Mouse (Mus musculus) thymus, adult 2 months (tissue): ENCODE data around the gene Foxf1. TPM values are rescaled to one million over a fixed set of nuclear protein-coding genes. Genes with fewer than 3 reads are reported as not detected.
A peak's percentile ranks its signal among the peaks of the same experiment; 100 is the strongest.

Source experiments
- DNase-seq: peaks from one replicate; pipeline ENCODE4 v3.0.0; 2021
- H3K27ac ChIP-seq: fragments of 200-500 bp; 2 replicates; pipeline ENCODE4 v1.5.1; 2012; ENCODE audit warnings: low read length, control low read depth; ENCODE audit not compliant: control insufficient read depth, insufficient read depth
- H3K27me3 ChIP-seq: fragments of 200-500 bp; 2 replicates; pipeline ENCODE4 v1.6.1; 2012; ENCODE audit warnings: mild to moderate bottlenecking, low read length, moderate library complexity, mixed read lengths; ENCODE audit not compliant: control insufficient read depth, insufficient read depth
- H3K36me3 ChIP-seq: fragments of 200-500 bp; 2 replicates; pipeline ENCODE4 v1.6.1; 2012; ENCODE audit warnings: mild to moderate bottlenecking, low read length, moderate library complexity; ENCODE audit not compliant: control insufficient read depth, insufficient read depth
- H3K4me1 ChIP-seq: fragments of 200-500 bp; replicated peaks from 2 replicates; pipeline ENCODE4 v1.6.1; 2012; ENCODE audit warnings: low read length; ENCODE audit not compliant: control insufficient read depth, insufficient read depth
- H3K4me3 ChIP-seq: fragments of 200-500 bp; 2 replicates; pipeline ENCODE4 v1.5.1; 2012; ENCODE audit warnings: mild to moderate bottlenecking, low read length, control low read depth, moderate library complexity; ENCODE audit not compliant: control insufficient read depth, insufficient read depth
- CTCF ChIP-seq: fragments of 200-500 bp; IDR thresholded peaks from 2 replicates; pipeline ENCODE4 v1.5.1; 2012; ENCODE audit warnings: mild to moderate bottlenecking, control low read depth, low read length, moderate library complexity, borderline replicate concordance; ENCODE audit not compliant: control insufficient read depth, poor library complexity, insufficient read depth; ENCODE audit errors: extremely low read depth
- POLR2A ChIP-seq: fragments of 200-500 bp; IDR thresholded peaks from 2 replicates; pipeline ENCODE4 v1.6.1; 2012; ENCODE audit warnings: mild to moderate bottlenecking, low read length, control low read depth, moderate library complexity; ENCODE audit not compliant: control insufficient read depth, poor library complexity, insufficient read depth; ENCODE audit errors: extremely low read depth
- WGBS: fragments of 180-500 bp; shearing (Covaris S2); methylation state at CpG from one replicate; pipeline ENCODE4 v1.1.7; 2018; 5-methylcytosine and 5-hydroxymethylcytosine counted together
- polyA plus RNA-seq: library from polyadenylated mRNA; depleted of rRNA; stranded (reverse); fragments of >200 nt; gene quantifications from 2 replicates; pipeline ENCODE4 v1.2.3, GENCODE M21; 2012

Foxf1 gene
- polyA plus RNA-seq, 1 experiment, result 0.94 TPM

DNA sequence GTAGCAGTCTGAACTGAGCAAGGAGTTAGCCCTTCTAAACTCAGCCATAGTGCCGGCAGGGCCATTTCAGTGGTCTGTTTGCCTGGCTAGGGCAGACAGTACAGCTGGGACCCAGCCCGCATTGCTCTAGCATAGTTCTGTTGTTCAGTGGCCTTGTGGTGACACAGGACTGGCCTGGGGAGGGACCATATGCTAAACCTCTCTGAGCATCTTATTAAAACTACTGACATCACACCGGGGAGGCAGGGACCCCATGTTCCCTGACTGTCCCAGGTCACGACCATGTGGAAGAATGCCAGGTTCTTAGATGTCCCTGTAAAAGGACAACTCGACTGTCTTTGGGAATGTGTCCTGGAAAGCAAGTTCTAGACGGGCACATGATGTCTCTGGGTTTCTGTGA lies 8.0 kb downstream of the Foxf1 start:
- 33% methylated on average over 6 of the region's 6 CpGs for WGBS
- H3K36me3 ChIP-seq, result no peaks in the 10 kb centered on the region
- no peak overlapping the region for H3K4me3 ChIP-seq
- H3K4me1 ChIP-seq, result no peaks in the 10 kb centered on the region
- no peak for DNase-seq
- peaks cover 18% of the 10 kb centered on the region for H3K27me3 ChIP-seq
- no peak overlapping the region for H3K27ac ChIP-seq
- no peak for TF ChIP-seq CTCF
- TF ChIP-seq POLR2A, result no peak

DNA sequence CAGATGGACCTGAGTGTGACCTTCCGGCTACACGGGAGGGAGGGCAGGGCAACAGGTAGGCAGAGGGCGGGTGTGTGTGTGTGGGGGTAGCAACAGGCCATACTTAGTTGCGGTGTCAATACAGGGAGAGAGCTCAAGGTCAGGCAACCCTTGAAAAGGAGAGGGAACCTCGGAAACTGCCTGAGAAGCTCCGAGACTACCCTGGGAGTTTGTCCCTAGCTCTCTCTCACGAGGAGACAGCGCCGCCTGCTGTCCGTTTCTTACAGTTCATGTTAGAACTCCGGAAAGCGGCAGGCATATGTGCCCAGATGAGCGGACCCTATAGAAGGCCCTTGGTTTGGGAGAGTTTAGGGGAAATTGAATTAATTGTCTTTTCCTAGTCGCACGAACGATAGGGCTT lies 8.4 kb downstream of the Foxf1 start:
- 4% methylated on average over 16 of the region's 16 CpGs for WGBS
- H3K4me3 ChIP-seq, result no peak overlapping the region
- no peaks in the 10 kb centered on the region for H3K4me1 ChIP-seq
- 0 out of 2 replicates have a peak, but pooled peaks have one; percentile 26 for TF ChIP-seq POLR2A
- TF ChIP-seq CTCF, result peak; percentile 86; the same call in 1 of the 2 replicates
- DNase-seq, result peak; percentile 80
- H3K36me3 ChIP-seq, result no peaks in the 10 kb centered on the region
- no peak overlapping the region for H3K27ac ChIP-seq
- H3K27me3 ChIP-seq, result peaks cover 18% of the 10 kb centered on the region

DNA sequence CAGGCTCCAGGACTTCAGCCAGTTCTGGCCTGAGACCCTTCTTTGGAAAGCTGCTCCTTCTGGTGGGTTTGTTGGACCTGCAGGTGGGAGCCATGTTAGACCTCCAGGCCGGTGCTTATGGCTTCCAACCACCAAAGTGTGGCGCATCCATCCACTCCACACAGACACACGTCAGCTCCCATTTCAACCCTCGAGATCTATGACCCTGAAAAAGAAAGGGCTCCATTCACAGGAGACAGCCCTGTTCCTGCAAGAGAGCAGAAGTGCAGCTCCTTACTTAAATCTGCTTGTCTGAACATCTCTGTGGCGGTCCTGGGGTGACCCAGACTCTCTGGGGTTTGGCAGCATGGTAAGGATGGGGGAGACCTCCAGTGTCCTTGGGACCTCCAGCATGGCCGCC lies 9.3 kb downstream of the Foxf1 start:
- no peak overlapping the region for H3K27ac ChIP-seq
- DNase-seq, result no peak
- WGBS, result 69% methylated on average over 6 of the region's 6 CpGs
- no peak for TF ChIP-seq POLR2A
- TF ChIP-seq CTCF, result no peak
- H3K4me3 ChIP-seq, result no peak overlapping the region
- peaks cover 15% of the 10 kb centered on the region for H3K27me3 ChIP-seq
- no peaks in the 10 kb centered on the region for H3K4me1 ChIP-seq
- H3K36me3 ChIP-seq, result peaks cover 2% of the 10 kb centered on the region; the same call in 1 of the 2 replicates

DNA sequence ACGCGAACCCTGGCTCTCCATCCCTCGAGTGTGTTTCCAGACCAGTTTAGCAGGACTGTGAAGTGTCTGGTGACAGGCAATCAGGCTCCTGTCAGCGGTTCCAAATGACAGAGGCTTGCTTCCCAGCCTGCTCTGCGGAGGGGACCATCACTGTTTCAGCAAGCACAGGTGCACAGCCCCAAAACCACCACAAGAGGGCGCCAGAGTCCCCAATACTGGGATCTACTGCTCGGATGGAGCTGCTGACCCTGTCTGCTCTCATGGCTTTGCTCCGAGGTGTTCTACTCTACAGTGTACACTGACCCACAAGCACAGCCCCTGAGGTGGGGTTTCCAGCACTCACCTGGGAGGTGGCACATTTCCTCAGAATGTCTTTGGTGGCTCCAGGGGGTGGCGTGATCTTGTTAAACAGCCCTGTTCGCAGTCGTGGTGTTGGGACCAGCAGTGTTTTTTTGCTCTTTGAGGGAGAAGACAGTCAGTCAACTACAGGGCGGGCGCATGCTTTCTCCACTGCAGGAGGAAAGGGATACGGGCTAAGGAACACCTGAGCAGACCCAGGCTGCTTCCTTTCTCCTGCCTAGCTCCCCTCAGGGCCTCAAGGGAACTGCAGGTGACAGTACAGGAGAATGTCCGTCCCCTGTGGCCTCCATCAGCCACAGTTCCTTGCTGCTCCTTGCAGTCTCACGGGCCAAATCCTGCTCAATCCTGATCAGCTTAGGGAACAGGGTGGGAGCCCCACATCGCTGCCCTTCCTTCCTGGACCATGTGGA lies 20.0 kb downstream of the Foxf1 start:
- no peaks in the 10 kb centered on the region for H3K27me3 ChIP-seq
- DNase-seq, result peak; percentile 78
- TF ChIP-seq CTCF (peak; percentile 96), POLR2A (no peak)
- peaks cover 6% of the 10 kb centered on the region; the same call in 1 of the 2 replicates for H3K4me1 ChIP-seq
- no peak overlapping the region for H3K27ac ChIP-seq
- no peak overlapping the region for H3K4me3 ChIP-seq
- H3K36me3 ChIP-seq, result peaks cover 8% of the 10 kb centered on the region
- 68% methylated on average over 17 of the region's 17 CpGs for WGBS

DNA sequence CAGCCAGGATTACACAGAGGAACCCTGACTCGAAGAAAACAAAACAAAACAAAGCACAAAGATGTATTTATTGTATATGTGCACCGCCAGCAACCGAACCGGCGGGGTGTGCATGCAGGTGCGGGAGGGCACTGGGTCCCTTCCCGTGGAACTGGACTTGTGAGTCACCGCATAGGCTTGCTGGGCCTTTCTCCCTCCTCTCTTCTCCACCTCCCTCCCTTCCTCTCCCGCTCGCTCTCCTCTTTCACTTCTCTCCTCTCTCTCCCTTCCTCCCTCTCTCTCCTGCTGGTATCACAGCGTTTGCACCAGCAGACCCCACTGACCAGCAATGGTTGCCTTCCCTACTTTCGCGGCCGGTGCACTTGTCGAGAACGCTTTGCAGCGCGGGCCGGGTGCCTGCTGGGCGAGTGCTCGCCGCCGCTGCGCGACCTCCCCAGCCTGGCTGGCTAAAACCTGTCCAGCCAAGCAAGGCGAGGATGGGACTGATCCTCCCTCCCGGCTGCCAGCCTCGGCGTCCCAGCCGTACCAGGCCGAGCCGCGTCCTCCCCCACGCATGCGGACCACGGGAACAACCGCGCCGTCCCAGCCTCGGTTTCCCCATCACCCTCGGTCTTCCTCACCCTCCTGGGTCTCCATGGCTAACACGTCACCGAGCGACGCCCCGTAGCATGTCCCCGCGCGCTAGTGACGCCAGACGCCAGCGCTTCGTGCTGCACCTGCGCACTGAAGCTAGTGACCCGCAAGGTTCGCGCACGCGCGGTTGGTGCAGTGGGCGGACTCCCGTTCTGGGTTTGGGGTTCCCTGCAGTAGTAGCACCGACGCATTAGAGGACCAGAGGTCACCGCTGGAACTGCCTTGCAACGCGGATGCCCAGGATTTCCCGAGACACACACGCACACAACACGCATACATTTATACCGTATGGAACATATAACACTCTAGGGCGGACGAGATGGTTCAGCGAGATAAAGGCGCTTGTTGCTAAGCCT lies 23.8 kb downstream of the Foxf1 start, which contains the start of gene Mthfsd:
Mthfsd (minus strand) TSS at position 725 of the 989 bp plus-strand sequence.
- peaks cover 6% of the 10 kb centered on the region; the same call in 1 of the 2 replicates for H3K4me1 ChIP-seq
- DNase-seq, result peak; percentile 98
- no peak within 1 kb of the TSS for H3K27ac ChIP-seq
- 2% methylated on average over 75 of the region's 75 CpGs for WGBS
- peak; percentile 75; the same call in 1 of the 2 replicates for TF ChIP-seq POLR2A
- TF ChIP-seq CTCF, result no peak
- no peaks in the 10 kb centered on the region for H3K36me3 ChIP-seq
- peak within 1 kb of the TSS; percentile 69 for H3K4me3 ChIP-seq
- no peaks in the 10 kb centered on the region; the same call in 1 of the 2 replicates for H3K27me3 ChIP-seq

DNA sequence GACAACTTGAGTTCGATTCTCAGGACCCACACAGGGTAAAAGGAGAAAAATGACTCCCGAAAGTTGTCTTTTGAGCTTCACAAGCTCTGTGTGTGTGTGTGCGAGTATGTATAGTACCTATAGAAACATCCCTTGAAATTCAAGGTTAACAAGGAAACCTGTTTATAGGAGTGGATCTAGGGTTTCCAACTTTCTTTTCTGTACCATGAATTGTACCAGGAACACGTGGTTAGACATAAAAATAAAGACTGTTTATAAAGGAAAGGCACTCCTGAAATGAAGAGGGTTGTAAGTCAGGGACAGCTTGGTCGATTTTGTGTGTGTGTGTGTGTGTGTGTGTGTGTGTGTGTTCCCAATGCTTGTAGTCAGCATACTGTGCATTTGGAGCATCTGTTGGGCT lies 24.5 kb downstream of the Foxf1 start:
- TF ChIP-seq POLR2A, result no peak
- no peak for TF ChIP-seq CTCF
- no peak for DNase-seq
- 12% methylated on average over 5 of the region's 5 CpGs for WGBS
- no peaks in the 10 kb centered on the region; the same call in 1 of the 2 replicates for H3K27me3 ChIP-seq
- no peak overlapping the region for H3K27ac ChIP-seq
- H3K36me3 ChIP-seq, result no peaks in the 10 kb centered on the region
- peak overlapping the region; percentile 69 for H3K4me3 ChIP-seq
- peaks cover 6% of the 10 kb centered on the region; the same call in 1 of the 2 replicates for H3K4me1 ChIP-seq
